Mouse (Mus musculus) heart, adult 2 months (tissue): ENCODE data around the gene Nfe2l2.

ENCODE experiments used
- EP300 ChIP-seq: fragments of 200-500 bp; IDR thresholded peaks from 2 replicates; pipeline ENCODE4 v1.6.1; 2011; ENCODE audit warnings: low read depth, low read length, control low read depth; ENCODE audit not compliant: insufficient read depth
- POLR2A ChIP-seq: fragments of 200-500 bp; IDR thresholded peaks from 2 replicates; pipeline ENCODE4 v1.6.1; 2011; ENCODE audit warnings: mild to moderate bottlenecking, low read depth, low read length, control low read depth; ENCODE audit not compliant: insufficient read depth

DNA sequence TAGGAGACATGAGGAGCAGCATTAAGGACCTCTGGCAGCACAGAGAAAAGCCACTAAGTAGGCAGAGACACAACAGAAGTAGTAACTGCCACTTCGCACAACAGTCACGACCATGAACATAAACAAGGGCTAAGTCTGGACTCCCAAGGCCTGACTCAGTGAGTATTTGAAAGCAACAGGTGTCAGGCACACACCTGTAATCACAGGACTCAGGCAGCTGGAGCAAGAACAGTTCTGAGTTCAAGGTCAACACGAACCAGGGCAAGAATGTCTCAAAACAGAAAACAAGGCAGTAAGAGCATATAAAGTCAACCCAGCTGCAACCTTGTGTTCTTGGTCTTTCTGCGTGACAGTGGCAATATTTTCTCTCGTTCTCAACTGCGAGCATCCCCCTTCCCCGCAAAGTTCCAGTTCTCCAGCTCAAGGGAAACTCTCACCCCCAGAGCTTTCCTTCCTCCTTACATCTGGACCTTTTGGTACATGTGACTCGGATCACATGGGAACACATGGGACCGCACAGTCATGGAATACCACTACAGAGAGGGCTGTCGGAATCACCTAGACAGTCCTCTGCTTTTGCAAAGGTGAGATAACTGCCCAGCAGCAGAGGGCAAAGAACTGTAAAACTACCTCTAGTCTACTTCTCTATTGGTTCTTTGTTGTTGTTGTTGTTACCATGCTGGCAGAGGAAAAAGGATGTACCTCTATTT is 17.2 kb downstream of the Nfe2l2 start:
- TF ChIP-seq EP300 = 0 out of 2 replicates have a peak, but pooled peaks have one; percentile 4
- TF ChIP-seq POLR2A = no peak
